Comparison of ENCODE assay signal across 24 mouse cellular contexts in genomic region chr16:89917404-89917803, GRCm38 (mm10).
DNase-seq lines count a peak whose midpoint lies in the region; ATAC-seq and TF ChIP-seq lines count a peak whose summit lies in the region.
"Had no signal": no experiment of that assay in that cellular context is flagged by ENCODE, and none has a peak within 500 bp of the region (broad histone marks: within the 10 kb centered on the region; RNA-seq: fewer than 3 reads in every experiment).

No protein-coding gene starts in this region.

- no peak overlapping the region for H3K9ac ChIP-seq in forebrain, postnatal 0 days
- H3K9ac ChIP-seq: heart, embryonic 13.5 days; kidney, embryonic 15.5 days; limb, embryonic 12.5 days; liver, embryonic 14.5 days; lung, embryonic 15.5 days; neural tube, embryonic 15.5 days had no signal

- peaks cover 63% of the 10 kb centered on the region for H3K4me1 ChIP-seq in E14TG2a.4 (replicated peaks; ENCODE audit: low read depth, low read length)
- H3K4me1 ChIP-seq in forebrain, postnatal 0 days (ENCODE audit: insufficient read depth), result peaks cover 6% of the 10 kb centered on the region; the same call in 1 of the 2 replicates
- peaks cover 10% of the 10 kb centered on the region; the same call in 1 of the 2 replicates for H3K4me1 ChIP-seq in embryonic facial prominence, embryonic 10.5 days

- 77% methylated on average over 15 of the region's 15 CpGs for WGBS in forebrain, postnatal 0 days
- 96% methylated on average over 15 of the region's 15 CpGs for WGBS in embryonic facial prominence, embryonic 10.5 days

- H3K4me2 ChIP-seq in forebrain, postnatal 0 days (ENCODE audit: low read depth), result no peak overlapping the region
- H3K4me2 ChIP-seq: heart, embryonic 13.5 days; kidney, embryonic 15.5 days; limb, embryonic 12.5 days; lung, embryonic 15.5 days; neural tube, embryonic 15.5 days had no signal

- peak; percentile 63 to 67 for DNase-seq in cerebellum, adult 18-20 months
- peak; percentile 78 for DNase-seq in left cerebral cortex, postnatal 4 days
- no peak for DNase-seq in left cerebral cortex, adult 2 months (ENCODE audit: extremely low spot score in 1 of 2, low spot score in 2 of 2)
- DNase-seq in cerebellum, postnatal 14 days, result peak; percentile 77 to 82
- no peak for DNase-seq in forebrain, postnatal 0 days
- no peak for DNase-seq in embryonic facial prominence, embryonic 10.5 days (ENCODE audit: low spot score)
- DNase-seq: adrenal gland, postnatal 14 days; embryo, embryonic 11 days; gastrocnemius, postnatal 14 days; heart, adult 2 months; heart, postnatal 14 days; kidney, adult 11 months; kidney, postnatal 36 days; midbrain, embryonic 14.5 days had no signal

- H3K4me3 ChIP-seq in left cerebral cortex, adult 2 months, result no peak overlapping the region
- H3K4me3 ChIP-seq in E14TG2a.4 (replicated peaks; ENCODE audit: low read length), result peak overlapping the region; percentile 10; the same call in 1 of the 2 replicates
- no peak overlapping the region for H3K4me3 ChIP-seq in forebrain, postnatal 0 days (ENCODE audit: low read depth, low read length)
- no peak overlapping the region for H3K4me3 ChIP-seq in embryonic facial prominence, embryonic 10.5 days
- H3K4me3 ChIP-seq: heart, adult 2 months; heart, embryonic 13.5 days; kidney, embryonic 15.5 days; limb, embryonic 12.5 days; lung, embryonic 15.5 days; myocyte; neural tube, embryonic 15.5 days had no signal

- ATAC-seq in cerebellum, adult (ENCODE audit: insufficient number of reproducible peaks, low FRiP score, low TSS enrichment), result no peak
- ATAC-seq in forebrain, postnatal 0 days, result no peak
- ATAC-seq: forebrain, embryonic 14.5 days had no signal

- H3K9me3 ChIP-seq in E14TG2a.4 (ENCODE audit: low read length), result no peaks in the 10 kb centered on the region
- H3K9me3 ChIP-seq in forebrain, postnatal 0 days (ENCODE audit: low read length), result no peaks in the 10 kb centered on the region
- no peaks in the 10 kb centered on the region for H3K9me3 ChIP-seq in embryonic facial prominence, embryonic 10.5 days
- H3K9me3 ChIP-seq: heart, embryonic 13.5 days; kidney, embryonic 15.5 days; limb, embryonic 12.5 days; lung, embryonic 15.5 days; neural tube, embryonic 15.5 days had no signal

- no peak for TF ChIP-seq CTCF in left cerebral cortex, adult 2 months (IDR thresholded peaks at IDR 0.05)
- TF ChIP-seq CTCF in E14TG2a.4 (conservative IDR thresholded peaks at IDR 0.05; ENCODE audit: low read length), result no peak
- no peak for TF ChIP-seq CTCF in forebrain, postnatal 0 days (IDR thresholded peaks at IDR 0.05; ENCODE audit: low read depth)

- H3K36me3 ChIP-seq in E14TG2a.4 (ENCODE audit: insufficient read depth, low read length), result no peaks in the 10 kb centered on the region
- H3K36me3 ChIP-seq in forebrain, postnatal 0 days (ENCODE audit: insufficient read depth), result no peaks in the 10 kb centered on the region
- no peaks in the 10 kb centered on the region for H3K36me3 ChIP-seq in embryonic facial prominence, embryonic 10.5 days (replicated peaks)
- H3K36me3 ChIP-seq: heart, embryonic 13.5 days; kidney, embryonic 15.5 days; limb, embryonic 12.5 days; lung, embryonic 15.5 days; neural tube, embryonic 15.5 days had no signal

- intact Hi-C loops in left cerebral cortex, postnatal 4 days (cut with DNase I), result no loop called here
- intact Hi-C loops in left cerebral cortex, adult 2 months (cut with DNase I), result no loop called here

- H3K27ac ChIP-seq in left cerebral cortex, adult 2 months, result no peak overlapping the region
- no peak overlapping the region for H3K27ac ChIP-seq in forebrain, postnatal 0 days (ENCODE audit: low read depth, low read length)
- H3K27ac ChIP-seq in embryonic facial prominence, embryonic 10.5 days (replicated peaks), result no peak overlapping the region
- H3K27ac ChIP-seq: heart, adult 2 months; heart, embryonic 13.5 days; kidney, embryonic 15.5 days; limb, embryonic 12.5 days; liver, embryonic 14.5 days; lung, embryonic 15.5 days; neural tube, embryonic 15.5 days had no signal

- H3K27me3 ChIP-seq in E14TG2a.4 (ENCODE audit: insufficient read depth, low read length), result peaks cover 31% of the 10 kb centered on the region
- H3K27me3 ChIP-seq in forebrain, postnatal 0 days (ENCODE audit: insufficient read depth, low read length), result no peaks in the 10 kb centered on the region
- no peaks in the 10 kb centered on the region for H3K27me3 ChIP-seq in embryonic facial prominence, embryonic 10.5 days (replicated peaks; ENCODE audit: low read depth, poor library complexity, severe bottlenecking)
- H3K27me3 ChIP-seq: heart, embryonic 13.5 days; kidney, embryonic 15.5 days; limb, embryonic 12.5 days; neural tube, embryonic 15.5 days had no signal

Comparison
In these comparisons a context has a peak if more than half of its experiments do, and no peak if none do; other contexts are left out.
1. DNase-seq: peak in cerebellum, adult 18-20 months (2 of 2), left cerebral cortex, postnatal 4 days (single experiment) and cerebellum, postnatal 14 days (2 of 2); none in left cerebral cortex, adult 2 months (0 of 2), forebrain, postnatal 0 days (single experiment) and embryonic facial prominence, embryonic 10.5 days (single experiment).